Mouse (Mus musculus): ENCODE data around the gene 2310011J03Rik. TPM values are rescaled to one million over a fixed set of nuclear protein-coding genes. Genes with fewer than 3 reads are reported as not detected.

Gene 2310011J03Rik
- total and polyA plus RNA-seq, 3 experiments: 34.6 to 46.8 (median 37.5) TPM

- peak; percentile 58 for DNase-seq (ENCODE audit: extremely low read depth)
- Histone ChIP-seq H3K27ac (ENCODE audit: insufficient read depth, low read depth) (no peak overlapping the region), H3K27me3 (replicated peaks) (peaks cover 83% of the 10 kb centered on the region), H3K79me2 (replicated peaks; ENCODE audit: control insufficient read depth, extremely low read depth, insufficient read depth, poor library complexity, severe bottlenecking) (no peaks in the 10 kb centered on the region), H3K9me3 (replicated peaks; ENCODE audit: low read length) (no peaks in the 10 kb centered on the region), H3K4me2 (ENCODE audit: insufficient read depth, low read depth, poor library complexity, severe bottlenecking) (peak overlapping the region; percentile 1; the same call in 1 of the 2 replicates), H3K4me1 (ENCODE audit: control insufficient read depth in 1 of 2, insufficient read depth in 2 of 2) (peaks cover 0 to 9% of the 10 kb centered on the region in 2 experiments; a peak in 3 of 4 replicates), H3K36me3 (replicated peaks in 1 of 2; ENCODE audit: control insufficient read depth in 1 of 2, insufficient read depth in 1 of 2, low read length in 1 of 2) (no peaks in the 10 kb centered on the region), H3K4me3 (replicated peaks in 1 of 3; ENCODE audit: low read depth in 2 of 3, low read length in 2 of 3, poor library complexity in 1 of 3) (peak overlapping the region in 1 of 3 experiments; percentile 2), H3K9ac (ENCODE audit: insufficient read depth, low read depth) (no peak overlapping the region)
- in situ Hi-C loops (cut with MboI; ENCODE audit: low pct_ligation_motif_present, low pct_unique_long_range_greater_than_20kb, low sequenced_read_pairs): no loop called here
- TF ChIP-seq NRF1 (IDR thresholded peaks at IDR 0.05; ENCODE audit: low read depth, low read length): peak; percentile 49; the same call in 1 of the 2 replicates
- 0 out of 2 replicates have a peak, but pooled peaks have one; percentile 26 for TF ChIP-seq MAX (IDR thresholded peaks at IDR 0.05; ENCODE audit: low read length)
- TF ChIP-seq MEF2A (IDR thresholded peaks at IDR 0.05; ENCODE audit: borderline replicate concordance, low read depth, low read length): no peak
- dilution Hi-C loops (cut with MboI; ENCODE audit: extremely low pct_ligation_motif_present, extremely low pct_unique_long_range_greater_than_20kb, low sequenced_read_pairs): no loop called here
Measured at GRCm38 (mm10) chr10:80304862-80305261, 15.5 kb downstream of the 2310011J03Rik start.

GRCm38 (mm10) chr10:80304458-80304857 is 15.9 kb downstream of the 2310011J03Rik start:
- Histone ChIP-seq H3K9ac (ENCODE audit: insufficient read depth, low read depth) (no peak overlapping the region), H3K27ac (ENCODE audit: insufficient read depth, low read depth) (no peak overlapping the region), H3K4me2 (ENCODE audit: insufficient read depth, low read depth, poor library complexity, severe bottlenecking) (0 out of 2 replicates have a peak overlapping the region, but pooled peaks have one; percentile 1), H3K79me2 (replicated peaks; ENCODE audit: control insufficient read depth, extremely low read depth, insufficient read depth, poor library complexity, severe bottlenecking) (no peaks in the 10 kb centered on the region), H3K4me3 (replicated peaks in 1 of 3; ENCODE audit: low read depth in 2 of 3, low read length in 2 of 3, poor library complexity in 1 of 3) (peak overlapping the region in 1 of 3 experiments; percentile 2), H3K9me3 (replicated peaks; ENCODE audit: low read length) (no peaks in the 10 kb centered on the region), H3K36me3 (replicated peaks in 1 of 2; ENCODE audit: control insufficient read depth in 1 of 2, insufficient read depth in 1 of 2, low read length in 1 of 2) (no peaks in the 10 kb centered on the region), H3K4me1 (ENCODE audit: control insufficient read depth in 1 of 2, insufficient read depth in 2 of 2) (peaks cover 0 to 9% of the 10 kb centered on the region in 2 experiments; a peak in 3 of 4 replicates), H3K27me3 (replicated peaks) (peaks cover 86% of the 10 kb centered on the region)
- no peak for TF ChIP-seq MAX (IDR thresholded peaks at IDR 0.05; ENCODE audit: low read length)
- TF ChIP-seq SMC3 (IDR thresholded peaks at IDR 0.05; ENCODE audit: low read depth, low read length): no peak
- dilution Hi-C loops (cut with MboI; ENCODE audit: extremely low pct_ligation_motif_present, extremely low pct_unique_long_range_greater_than_20kb, low sequenced_read_pairs) (no loop called here), in situ Hi-C loops (cut with MboI; ENCODE audit: low pct_ligation_motif_present, low pct_unique_long_range_greater_than_20kb, low sequenced_read_pairs) (no loop called here)
- no peak for DNase-seq (ENCODE audit: extremely low read depth)

GRCm38 (mm10) chr10:80302471-80302881 is 17.9 kb downstream of the 2310011J03Rik start:
- dilution Hi-C loops (cut with MboI; ENCODE audit: extremely low pct_ligation_motif_present, extremely low pct_unique_long_range_greater_than_20kb, low sequenced_read_pairs): no loop called here
- Histone ChIP-seq H3K9ac (ENCODE audit: insufficient read depth, low read depth) (no peak overlapping the region), H3K4me1 (ENCODE audit: control insufficient read depth in 1 of 2, insufficient read depth in 2 of 2) (peaks cover 0 to 9% of the 10 kb centered on the region in 2 experiments; a peak in 3 of 4 replicates), H3K79me2 (replicated peaks; ENCODE audit: control insufficient read depth, extremely low read depth, insufficient read depth, poor library complexity, severe bottlenecking) (no peaks in the 10 kb centered on the region), H3K4me3 (replicated peaks in 1 of 3; ENCODE audit: low read depth in 2 of 3, low read length in 2 of 3, poor library complexity in 1 of 3) (no peak overlapping the region), H3K27me3 (replicated peaks) (peaks cover 75% of the 10 kb centered on the region), H3K27ac (ENCODE audit: insufficient read depth, low read depth) (no peak overlapping the region), H3K36me3 (replicated peaks in 1 of 2; ENCODE audit: control insufficient read depth in 1 of 2, insufficient read depth in 1 of 2, low read length in 1 of 2) (no peaks in the 10 kb centered on the region), H3K9me3 (replicated peaks; ENCODE audit: low read length) (no peaks in the 10 kb centered on the region), H3K4me2 (ENCODE audit: insufficient read depth, low read depth, poor library complexity, severe bottlenecking) (peak overlapping the region; percentile 30; the same call in 1 of the 2 replicates)
- in situ Hi-C loops (cut with MboI; ENCODE audit: low pct_ligation_motif_present, low pct_unique_long_range_greater_than_20kb, low sequenced_read_pairs): no loop called here
- DNase-seq (ENCODE audit: extremely low read depth): no peak
- TF ChIP-seq MAFK (IDR thresholded peaks at IDR 0.05; ENCODE audit: insufficient replicate concordance, low read length): no peak
- TF ChIP-seq MAX (IDR thresholded peaks at IDR 0.05; ENCODE audit: low read length): no peak
- TF ChIP-seq JUN (IDR thresholded peaks at IDR 0.05; ENCODE audit: insufficient read depth, low read depth, low read length): no peak
- TF ChIP-seq POLR2A (IDR thresholded peaks at IDR 0.05; ENCODE audit: low read depth, low read length): no peak
- no peak for TF ChIP-seq POLR2AphosphoS2 (IDR thresholded peaks at IDR 0.05; ENCODE audit: low read depth, low read length)
- TF ChIP-seq BHLHE40 (IDR thresholded peaks at IDR 0.05; ENCODE audit: low read depth, low read length): no peak
- TF ChIP-seq SIN3A (IDR thresholded peaks at IDR 0.05; ENCODE audit: low read length): no peak
- TF ChIP-seq ZMIZ1 (IDR thresholded peaks at IDR 0.05; ENCODE audit: low read depth, low read length): no peak
- no peak for TF ChIP-seq ZC3H11A (IDR thresholded peaks at IDR 0.05; ENCODE audit: low read depth, low read length)
- TF ChIP-seq NRF1 (IDR thresholded peaks at IDR 0.05; ENCODE audit: low read depth, low read length): no peak
- no peak for TF ChIP-seq MEF2A (IDR thresholded peaks at IDR 0.05; ENCODE audit: borderline replicate concordance, low read depth, low read length)
- TF ChIP-seq RAD21 (IDR thresholded peaks at IDR 0.05; ENCODE audit: low read depth, low read length): no peak
- no peak for TF ChIP-seq PAX5 (IDR thresholded peaks at IDR 0.05; ENCODE audit: low read length)
- no peak for TF ChIP-seq CHD2 (IDR thresholded peaks at IDR 0.05; ENCODE audit: low read length)
- TF ChIP-seq IRF4 (IDR thresholded peaks at IDR 0.05; ENCODE audit: low read depth, low read length): no peak

Data from CH12.LX (cell line).